Mouse (Mus musculus): Measurements from ENCODE around the gene Itpkc.

DNA sequence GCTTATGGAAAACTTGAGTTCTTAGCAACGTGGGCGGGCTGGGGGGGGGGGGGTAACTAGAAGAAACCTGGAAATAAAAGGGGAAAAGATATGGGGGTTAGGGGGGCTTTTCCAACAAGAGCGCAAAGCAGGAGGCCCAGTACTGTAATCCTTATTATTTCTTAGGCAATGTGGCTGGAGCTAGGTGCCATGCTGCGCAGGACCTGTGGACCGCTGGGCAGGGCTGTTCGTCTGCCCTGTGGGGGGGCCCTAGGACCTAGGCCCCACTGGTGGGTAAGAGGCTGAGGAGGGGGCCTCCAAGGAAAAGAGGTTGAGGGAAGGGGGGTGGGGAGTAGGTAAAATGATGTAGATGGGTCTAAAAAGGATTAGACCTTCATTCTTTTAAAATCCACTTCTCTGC lies 4.8 kb upstream of the Itpkc start:
- TF ChIP-seq POLR2A (IDR thresholded peaks at IDR 0.05; ENCODE audit: borderline replicate concordance, low read depth, low read length) (no peak), CTCF (IDR thresholded peaks at IDR 0.05; ENCODE audit: low read depth, low read length) (no peak)

Data from bone marrow macrophage, adult 2 months (primary cell).